Mouse (Mus musculus): Measurements from ENCODE around the gene Myh3.

Gene Myh3

DNA sequence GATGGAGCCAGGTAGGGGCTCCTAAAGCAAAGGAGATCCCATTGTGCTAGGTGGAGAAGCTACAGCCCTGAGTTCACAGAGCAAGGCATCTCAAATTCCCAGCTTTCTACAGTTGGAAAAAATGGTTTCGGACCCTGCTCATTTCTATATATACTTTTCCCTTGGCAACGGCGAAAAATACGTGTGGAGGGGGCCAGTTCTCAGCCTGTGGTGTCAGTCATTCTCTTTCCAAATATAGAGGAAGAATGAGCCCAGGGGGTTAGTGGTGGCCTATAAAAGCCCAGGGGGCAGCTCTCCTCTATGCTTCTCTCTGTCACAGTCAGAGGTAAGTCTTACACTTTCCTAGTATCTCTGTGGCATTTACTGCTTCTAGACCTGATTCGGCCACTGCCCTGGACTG, at the start of gene Myh3:
TSS of gene Myh3 (plus strand) at position 301 of the 400 bp plus-strand sequence.
- DNase-seq (ENCODE audit: low read depth) = no peak

DNA sequence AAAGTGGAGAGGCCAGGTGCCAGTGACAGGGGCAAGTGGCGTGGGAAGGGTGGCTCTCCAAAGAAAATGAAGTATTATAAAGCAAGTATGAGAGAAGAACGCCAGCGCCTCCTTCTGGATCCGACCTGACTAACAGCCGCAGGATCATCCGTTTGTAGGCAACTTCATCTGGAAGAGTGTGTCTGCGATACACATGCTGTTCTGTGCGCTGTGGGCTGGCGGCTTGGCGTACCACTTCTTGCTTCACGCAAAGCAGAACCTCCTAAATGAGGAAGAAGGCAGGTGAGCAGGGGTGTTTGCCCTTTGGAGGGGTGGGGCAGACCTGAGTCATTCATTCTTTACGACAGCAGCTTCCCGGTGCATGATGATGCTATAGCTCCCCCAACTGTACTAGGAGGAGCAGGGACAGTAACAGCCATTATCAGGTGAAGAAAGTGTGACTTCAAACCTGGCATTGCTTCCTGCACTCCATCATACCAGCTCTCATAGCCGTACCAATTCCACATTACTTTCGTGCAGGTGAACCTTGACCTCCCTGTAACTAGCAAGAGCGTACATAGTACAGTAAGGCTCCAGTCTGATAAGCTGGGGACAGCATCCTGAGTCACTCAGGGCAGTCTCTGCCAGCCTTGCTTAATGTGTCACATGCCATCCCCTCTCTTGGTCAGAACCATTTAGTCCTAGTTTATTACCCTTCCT, 47.0 kb upstream of the Myh3 start:
- no peak for DNase-seq (ENCODE audit: low read depth)

DNA sequence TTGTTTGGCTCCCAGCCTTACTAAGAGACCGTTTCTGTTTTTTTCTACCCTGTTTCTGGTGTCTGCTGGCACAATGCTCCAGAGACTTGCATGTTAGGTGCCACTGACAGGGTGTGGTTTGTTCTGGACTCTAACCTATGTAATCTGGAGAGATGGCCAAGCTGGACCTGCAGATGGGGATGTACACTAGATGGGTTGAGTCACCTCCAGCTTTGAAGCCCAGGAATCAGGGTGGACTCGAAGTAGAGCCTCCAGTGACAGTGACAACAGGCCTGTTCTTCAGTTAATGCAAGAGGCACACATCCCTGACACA, 46.5 kb upstream of the Myh3 start:
- no peak for DNase-seq (ENCODE audit: low read depth)

DNA sequence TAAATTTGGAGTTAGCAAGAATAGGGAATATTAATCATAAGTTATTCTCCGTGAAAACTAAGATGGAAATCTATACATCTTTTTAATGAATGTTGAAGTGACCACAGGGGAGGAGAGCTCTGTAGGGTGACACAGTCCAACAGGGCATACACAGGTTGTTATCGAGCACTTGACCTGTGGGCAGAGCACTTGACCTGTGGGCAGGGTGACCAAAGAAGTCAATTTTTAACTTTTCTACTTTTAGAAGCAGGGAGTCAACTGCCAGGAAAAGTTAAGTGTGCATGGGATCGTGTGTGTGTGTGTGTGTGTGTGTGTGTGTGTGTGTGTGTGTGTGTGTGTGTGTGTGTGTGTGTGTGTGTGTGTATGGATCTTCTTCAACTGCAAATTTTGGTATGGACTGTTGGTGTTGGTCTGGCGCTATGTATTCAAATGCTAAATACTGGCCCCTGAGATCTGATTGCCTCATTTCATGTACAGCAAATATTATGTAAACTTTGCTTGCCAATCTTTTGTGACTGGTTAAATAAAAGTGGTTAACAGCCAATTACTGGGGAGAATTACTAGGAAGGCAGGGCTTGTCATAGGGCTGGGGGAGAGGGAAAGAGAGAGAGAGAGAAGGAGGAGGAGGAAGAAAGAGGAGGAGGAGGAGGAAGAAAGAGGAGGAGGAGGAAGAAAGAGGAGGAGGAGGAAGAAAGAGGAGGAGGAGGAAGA, 43.2 kb upstream of the Myh3 start:
- no peak for DNase-seq (ENCODE audit: low read depth)

DNA sequence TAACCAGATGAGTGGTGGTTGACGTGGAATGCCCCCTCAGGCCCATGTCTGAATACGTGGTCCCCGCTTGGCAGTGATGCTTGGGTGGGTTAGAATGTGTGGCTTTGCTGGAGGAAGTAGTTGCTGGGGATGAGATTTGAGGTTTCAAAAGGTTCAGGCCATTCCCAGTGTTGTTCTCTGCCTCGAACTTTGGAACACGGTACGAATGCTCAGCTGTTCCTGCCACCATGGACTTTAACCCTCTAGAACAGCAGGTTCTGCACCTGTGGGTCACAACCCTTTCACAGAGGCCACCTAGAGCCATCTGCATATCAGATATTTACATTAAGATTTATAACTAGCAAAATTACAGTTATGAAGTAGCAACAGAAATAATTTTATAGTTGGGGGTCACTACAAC, 41.9 kb upstream of the Myh3 start:
- no peak for DNase-seq (ENCODE audit: low read depth)

DNA sequence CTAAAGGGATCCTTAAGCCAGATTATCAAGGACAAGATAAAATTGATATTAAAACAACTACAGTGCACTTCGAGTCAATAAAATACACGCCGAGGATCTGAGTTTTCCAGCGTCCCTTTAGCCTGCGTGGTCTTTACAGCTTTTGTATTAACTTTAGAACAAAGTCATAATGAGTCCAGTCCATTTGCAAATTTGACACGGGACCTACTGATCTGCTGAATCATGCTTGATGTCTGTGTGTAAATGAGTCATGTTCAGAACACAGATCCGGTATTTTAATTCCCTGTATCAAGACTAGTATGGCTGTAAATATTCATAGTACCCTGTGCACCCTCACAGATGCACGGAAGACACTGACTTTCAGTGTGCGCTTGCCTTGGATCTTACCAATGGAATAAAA, 41.2 kb upstream of the Myh3 start:
- no peak for DNase-seq (ENCODE audit: low read depth)

DNA sequence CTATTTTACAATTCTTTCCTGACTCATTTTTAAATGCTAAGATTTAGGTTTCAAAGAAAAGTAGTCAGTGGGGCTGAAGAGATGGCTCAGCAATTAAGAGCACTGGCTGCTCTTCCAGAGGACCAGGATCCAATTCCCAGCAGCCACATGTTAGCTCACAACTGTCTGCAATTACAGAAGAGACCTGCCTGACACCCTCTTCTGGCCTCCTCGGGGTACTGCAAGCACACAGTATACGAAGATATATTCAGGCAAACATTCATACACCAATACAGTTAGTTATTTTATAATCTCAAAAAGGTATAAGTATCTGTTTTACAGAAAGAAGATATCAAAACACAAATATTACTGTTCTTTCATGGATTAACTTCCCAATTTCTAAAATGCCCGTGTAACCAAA, 38.3 kb upstream of the Myh3 start:
- no peak for DNase-seq (ENCODE audit: low read depth)

DNA sequence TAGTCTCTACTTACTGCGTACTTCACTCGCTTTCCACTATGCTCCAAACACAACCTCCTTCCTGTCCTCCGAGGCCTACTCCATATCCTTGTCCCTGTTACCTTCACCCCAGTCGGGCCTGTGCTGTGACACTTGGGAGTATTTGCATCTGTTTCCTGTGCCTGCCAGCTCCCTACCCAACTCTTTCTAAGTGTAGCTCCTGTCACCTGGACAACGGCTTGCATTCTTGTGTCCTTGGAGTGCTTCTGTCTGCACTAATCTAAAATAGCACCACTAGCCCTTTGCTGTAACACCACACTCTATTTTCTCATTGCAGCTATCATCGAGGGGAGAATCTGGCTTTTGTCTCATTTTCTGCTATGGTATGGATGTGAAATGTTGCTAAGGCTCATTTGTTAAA, 37.6 kb upstream of the Myh3 start:
- DNase-seq (ENCODE audit: low read depth) = no peak

DNA sequence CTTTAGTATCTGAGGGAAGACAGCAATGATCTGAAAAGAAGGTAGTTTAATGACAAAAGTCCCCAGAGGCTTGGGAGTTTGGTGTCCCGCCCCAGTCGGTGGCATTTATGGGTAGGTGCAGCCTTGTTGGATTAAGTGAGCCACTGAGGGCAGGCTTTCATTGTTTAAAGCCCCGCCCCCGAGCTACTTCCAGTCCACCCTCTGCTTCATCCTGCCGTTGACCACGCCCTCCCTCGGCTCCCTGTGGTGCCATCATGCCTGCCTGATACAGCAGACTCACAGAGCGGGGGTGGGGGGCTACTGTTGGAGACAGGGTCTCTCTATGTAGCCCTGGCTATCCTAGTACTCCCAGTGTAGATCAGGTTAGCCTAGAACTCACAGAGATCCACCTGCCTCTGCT, 35.1 kb upstream of the Myh3 start:
- no peak for DNase-seq (ENCODE audit: low read depth)

DNA sequence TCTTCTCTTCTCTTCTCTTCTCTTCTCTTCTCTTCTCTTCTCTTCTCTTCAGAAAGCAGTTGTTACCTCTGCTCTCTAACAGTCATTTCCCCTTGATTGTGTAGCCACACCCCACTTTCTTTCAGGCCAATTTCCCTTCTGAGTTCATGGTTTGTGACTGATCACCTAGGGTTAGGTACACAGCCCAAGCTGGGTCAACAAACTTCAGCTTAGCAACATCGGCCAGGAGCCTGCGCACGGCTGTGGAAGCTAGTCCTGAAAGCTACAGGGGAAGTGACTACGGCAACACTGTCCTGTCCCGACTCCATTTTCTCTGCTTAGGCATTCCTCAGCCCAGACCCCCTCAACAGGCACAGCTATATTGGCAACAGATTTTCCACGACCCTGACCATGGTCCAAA, 33.1 kb upstream of the Myh3 start:
- no peak for DNase-seq (ENCODE audit: low read depth)

DNA sequence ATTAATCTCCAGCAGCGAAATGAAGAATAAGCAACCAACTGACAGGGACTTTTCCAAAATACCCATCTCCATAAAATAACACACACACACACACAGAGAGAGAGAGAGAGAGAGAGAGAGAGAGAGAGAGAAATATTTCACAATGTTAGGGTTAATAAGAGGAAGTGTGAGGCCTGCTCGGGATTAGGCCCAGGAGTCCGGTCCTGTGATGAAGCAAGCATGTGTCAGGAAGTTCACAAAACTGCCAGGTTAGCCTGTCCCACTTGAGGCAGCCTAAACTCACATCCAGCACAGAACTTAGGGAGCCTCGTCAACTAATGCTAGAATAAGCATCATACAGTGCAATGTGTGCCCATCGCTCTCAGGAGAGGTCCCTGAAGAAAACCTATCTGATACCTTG, 30.9 kb upstream of the Myh3 start:
- peak; percentile 82 for DNase-seq (ENCODE audit: low read depth)

DNA sequence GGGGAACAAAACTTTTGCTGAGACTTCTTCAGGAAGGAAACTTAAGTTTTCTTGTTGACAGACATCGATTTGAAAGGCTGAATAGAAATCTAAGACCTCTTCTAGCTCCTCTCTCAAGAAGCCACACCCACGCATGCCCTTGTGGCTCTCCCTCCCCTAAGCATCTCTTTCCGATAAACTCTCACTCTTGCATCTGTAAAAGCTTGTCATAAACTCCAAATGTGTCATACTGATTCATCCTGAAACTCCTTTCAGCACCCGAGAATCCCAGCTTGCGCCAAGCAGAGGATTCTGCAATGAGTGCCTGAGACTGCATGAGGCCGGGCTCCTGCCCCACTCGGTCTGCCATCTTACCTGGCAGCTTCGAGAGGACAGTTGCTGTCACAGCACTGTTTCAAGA, 29.6 kb upstream of the Myh3 start:
- DNase-seq (ENCODE audit: low read depth) = no peak

DNA sequence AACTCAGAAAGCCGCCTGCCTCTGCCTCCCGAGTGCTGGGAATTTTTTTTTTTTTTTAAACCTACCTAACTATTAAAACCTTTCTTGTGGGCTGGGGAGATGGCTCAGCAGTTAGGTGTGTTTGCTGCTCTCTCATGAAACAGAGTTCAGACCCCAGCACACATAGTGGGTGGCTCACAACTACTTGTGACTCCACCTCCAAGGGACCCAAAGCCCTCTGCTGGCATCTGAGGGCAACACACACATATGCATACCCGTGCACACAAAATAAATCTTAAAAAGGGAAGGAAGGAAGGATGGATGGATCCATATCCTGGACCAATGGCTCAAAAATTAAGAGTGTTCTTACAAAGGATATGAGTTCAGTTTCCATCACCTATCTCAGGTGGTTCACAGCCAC, 28.8 kb upstream of the Myh3 start:
- peak; percentile 18 for DNase-seq (ENCODE audit: low read depth)

DNA sequence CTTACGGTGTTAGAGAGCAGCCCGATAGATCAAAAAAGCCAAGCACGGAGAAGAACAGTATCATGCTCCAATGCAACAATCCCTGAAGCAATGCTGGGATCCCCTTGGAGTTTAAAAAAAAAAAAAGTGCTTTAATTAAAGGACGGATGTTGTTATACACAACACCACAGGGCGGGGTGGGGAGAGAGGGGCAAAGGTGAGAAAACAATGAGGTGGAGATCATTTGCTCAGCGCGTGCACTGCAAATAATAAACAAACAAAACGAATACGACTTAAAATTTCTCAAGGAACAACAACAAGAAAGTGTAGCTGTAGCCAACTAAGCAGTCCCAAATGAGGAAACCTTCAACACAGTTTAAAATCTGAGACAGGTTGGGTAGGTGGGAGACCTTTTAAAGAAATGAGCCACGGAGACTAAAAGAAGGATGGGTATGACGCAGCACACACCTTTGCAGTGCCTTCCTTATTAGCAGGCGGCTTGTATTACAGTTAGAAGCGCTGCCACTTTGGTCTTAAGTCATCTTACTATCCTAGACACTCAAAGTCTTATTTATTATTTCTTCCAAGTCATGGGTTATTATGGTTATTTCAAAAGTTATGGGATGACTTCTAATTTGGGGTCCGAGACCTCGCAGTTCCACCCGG, 26.3 kb upstream of the Myh3 start:
- peak; percentile 8 for DNase-seq (ENCODE audit: low read depth)

DNA sequence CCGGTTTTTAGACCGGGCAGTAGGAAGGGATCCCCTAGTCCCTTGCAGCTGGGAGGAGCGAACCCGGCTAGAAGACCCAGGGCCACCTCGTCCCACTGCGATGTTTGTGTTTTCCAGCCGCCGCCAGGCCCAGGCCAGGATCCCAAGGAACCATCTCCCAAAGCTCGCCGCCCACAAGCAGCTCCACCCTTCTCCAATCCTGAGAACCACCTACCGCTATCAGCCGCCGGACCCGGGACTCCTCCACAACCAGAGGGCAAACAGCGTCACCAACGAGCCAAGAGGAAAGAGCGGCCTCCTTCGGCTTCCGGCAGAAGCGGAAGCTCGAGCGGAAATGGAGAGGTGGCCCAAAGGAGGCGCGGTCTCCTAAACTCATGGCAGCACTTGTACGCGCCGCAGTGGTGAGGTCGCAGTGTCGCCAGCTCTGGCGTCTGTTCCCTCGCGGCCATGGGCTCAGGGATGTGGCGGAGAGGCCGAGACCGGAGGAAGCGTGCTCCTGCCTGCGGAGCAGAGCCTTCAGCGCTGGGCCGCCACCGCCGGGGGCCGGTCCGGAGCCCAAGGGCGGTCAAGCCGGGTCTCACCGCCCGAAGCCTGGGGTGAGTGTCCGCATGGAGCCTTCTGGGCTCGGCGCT, 25.7 kb upstream of the Myh3 start, which contains the start of the genes Adprm and Sco1:
TSS of gene Adprm (minus strand) at position 274 of the 632 bp plus-strand sequence.
TSS of gene Sco1 (plus strand) at position 350 of the 632 bp plus-strand sequence.
- DNase-seq (ENCODE audit: low read depth) = peak; percentile 86

DNA sequence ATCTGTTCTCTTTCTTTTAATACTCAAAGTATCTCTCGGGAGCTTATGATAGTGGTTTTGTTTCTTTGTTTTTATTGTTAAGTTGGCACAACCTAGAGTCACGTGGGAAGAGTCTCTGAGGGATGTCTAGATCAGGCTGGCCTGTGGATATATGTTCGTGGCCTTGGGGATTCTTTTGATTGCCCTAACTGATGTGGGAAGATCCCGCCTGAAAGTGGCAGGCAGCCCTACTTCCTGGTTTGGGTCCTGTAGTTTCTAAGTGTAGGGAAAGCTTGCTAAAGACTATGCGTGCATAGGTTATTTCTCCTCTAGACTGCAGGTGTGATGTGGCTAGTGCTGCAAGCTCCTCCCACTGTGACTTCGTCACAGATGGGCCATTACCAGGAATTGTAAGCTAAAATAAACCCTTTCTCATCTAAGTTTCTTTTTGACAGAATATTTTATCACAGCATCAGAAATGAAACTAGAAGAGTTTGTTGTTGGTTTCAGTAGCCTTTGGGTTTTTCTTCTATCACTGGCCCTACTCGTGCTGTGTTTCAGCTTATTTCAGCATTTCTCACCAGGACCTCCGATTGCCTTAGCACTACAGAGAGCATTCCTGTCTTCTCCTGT, 23.2 kb upstream of the Myh3 start:
- no peak for DNase-seq (ENCODE audit: low read depth)

DNA sequence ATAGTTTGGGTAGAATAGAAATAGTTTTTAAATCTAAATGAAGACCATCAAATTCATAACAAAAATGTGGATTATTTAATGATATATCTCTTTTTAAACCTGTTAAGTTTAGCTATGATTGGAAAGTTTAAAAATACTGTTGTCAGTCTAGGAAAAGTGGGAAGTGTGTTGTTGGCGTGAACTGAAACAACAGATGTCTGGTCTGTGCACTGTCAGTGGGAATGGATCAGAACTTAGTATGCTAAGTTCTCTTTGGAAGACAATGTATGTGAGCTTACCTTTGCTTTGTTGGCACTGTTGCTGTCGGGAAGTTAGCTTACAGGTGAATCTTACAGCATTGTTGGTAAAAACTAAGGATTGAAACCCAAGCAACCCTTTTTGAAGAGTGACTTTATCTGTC, 16.8 kb upstream of the Myh3 start:
- DNase-seq (ENCODE audit: low read depth) = no peak

DNA sequence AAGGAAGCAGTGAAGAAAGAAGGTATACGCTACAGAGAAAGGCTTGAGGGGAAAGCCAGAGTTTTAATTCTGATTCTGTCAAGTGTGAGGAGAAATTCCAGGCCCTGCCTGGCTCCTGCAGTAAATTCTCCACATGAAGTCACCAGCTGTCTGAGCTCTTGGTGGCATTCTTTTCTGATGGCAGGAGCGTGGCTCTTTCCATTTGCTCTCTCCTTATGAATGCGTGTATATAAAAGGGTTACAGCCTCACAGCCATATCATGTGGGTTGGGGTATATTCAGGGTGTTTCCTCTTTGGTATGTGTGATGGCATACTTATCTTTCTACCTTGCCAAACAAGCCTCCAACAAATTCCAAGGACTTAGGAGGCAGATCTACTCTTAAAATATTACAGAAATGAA, 15.4 kb upstream of the Myh3 start:
- no peak for DNase-seq (ENCODE audit: low read depth)

DNA sequence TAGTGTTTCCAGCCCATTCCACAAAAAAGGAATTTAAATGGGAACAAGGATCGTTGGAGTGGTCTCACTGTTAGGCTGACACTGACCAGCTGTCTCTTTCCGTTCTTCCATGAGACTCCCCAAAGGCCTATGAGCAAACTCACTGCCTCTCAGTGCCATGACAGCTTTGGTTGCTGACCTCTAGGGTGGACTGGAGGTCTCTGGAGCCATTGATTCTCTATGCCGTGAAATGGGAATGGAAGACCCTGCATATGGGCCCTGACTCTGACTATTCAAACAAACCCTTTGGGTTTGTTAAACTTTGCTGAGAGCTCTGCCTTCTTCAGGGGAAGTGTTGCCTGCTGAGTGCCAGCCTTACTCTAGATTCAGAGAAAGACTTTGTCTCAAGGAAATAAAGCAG, 10.4 kb upstream of the Myh3 start:
- no peak for DNase-seq (ENCODE audit: low read depth)

DNA sequence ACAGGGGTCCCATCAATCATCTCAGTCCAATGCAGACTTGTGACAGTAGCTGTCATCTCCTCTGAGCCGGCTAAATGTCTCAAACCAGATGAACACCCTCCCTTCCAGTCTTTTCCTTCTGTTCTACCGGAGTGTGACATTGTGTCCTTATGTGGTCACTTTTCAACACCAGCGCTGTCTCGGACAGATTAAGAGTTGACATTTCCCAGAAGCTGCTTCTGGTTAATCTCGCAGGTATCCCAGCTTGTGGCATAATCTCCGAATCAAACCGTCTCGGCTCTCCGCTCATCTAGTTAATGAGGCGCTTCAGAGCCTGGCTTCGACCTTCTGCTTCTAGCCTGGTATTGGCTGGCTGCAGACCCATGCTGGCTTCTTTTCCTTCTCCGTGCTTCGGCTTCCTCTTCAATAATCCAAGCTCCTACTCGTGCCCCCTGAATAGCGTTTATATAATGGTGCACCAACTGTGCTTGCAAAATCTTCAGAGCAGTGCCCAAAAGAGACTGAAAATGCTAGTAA, 5.4 kb upstream of the Myh3 start:
- DNase-seq (ENCODE audit: low read depth) = no peak

DNA sequence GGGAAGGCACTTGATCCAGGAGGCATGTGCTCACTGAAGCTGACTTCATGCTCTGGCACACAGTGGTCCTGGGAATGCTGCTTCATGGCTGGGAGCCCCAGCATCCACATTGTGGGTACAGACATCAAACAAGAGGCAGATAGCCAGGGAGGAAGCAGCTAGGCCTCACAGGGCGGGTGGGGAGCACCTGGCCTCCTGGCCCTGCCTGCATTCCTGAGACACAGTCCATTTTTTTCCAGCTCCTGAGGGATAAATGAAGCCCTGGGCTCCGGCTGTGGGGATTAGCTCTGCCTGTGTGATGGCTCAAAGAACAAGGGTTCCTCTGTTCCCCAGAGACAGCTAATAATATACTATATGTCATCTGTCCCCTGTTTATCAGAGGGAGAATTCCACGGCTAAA, 3.1 kb upstream of the Myh3 start:
- DNase-seq (ENCODE audit: low read depth) = no peak

DNA sequence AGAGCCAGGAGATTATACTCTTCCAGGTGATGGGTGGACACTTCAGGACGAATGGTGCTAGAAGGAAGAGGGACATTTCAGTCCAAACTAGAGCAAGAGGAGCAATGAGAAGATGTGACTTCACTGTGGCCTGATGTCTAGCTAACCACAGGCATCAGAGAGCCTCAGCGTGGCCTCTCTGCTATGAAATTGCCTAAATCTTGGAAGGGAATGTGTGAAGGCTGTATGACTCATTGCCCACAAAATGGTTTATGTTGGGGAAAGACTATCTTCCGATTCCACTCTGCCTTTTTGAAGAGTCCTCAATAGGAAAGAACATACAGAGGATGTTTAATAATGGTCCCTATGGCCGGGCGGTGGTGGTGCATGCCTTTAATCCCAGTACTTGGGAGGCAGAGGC, 1.3 kb upstream of the Myh3 start:
- peak; percentile 82 for DNase-seq (ENCODE audit: low read depth)

Measured in 416B (cell line).